Mouse (Mus musculus) embryo, embryonic 11.5 days (tissue): ENCODE data around the gene Lrrtm1.

Experiments used
- DNase-seq: peaks from one replicate; pipeline ENCODE4 v3.0.0-alpha.2; 2012; ENCODE audit warnings: low read depth, low spot score

Gene Lrrtm1

GRCm38 (mm10) chr6:77306796-77307195 lies 64.3 kb downstream of the Lrrtm1 start:
- no peak for DNase-seq
